Mouse (Mus musculus) brain, embryonic 18.5 days (tissue): ENCODE data around the gene Adk.
"Not testable (repeated sequence)": the region's sequence is repeated elsewhere in the genome, so short reads cannot be mapped to it uniquely, and the experiment has no call there.

Experiments
- DNase-seq: peaks from one replicate; pipeline ENCODE4 v3.0.0-alpha.2; 2012; ENCODE audit warnings: low read depth, low spot score

Gene Adk

DNA sequence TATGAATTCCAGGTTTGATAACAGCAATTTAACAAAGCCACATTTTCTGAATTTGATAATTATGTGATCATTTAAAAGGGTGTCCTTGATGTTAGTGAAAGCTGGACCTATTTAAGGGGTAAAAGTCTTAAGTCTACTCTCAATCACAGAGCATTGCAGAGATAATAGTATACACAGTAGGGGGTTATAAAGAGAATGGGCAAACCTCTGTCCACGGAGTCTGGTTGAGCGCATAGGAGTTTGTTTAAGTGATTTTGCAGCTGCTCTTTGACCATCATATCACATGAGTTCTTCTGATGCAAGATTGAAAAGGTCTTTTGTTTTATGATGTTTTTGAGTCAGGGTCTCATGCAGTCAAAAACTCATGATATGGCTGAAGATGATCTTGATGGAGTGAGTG is 431.8 kb downstream of the Adk start:
- DNase-seq: no peak

DNA sequence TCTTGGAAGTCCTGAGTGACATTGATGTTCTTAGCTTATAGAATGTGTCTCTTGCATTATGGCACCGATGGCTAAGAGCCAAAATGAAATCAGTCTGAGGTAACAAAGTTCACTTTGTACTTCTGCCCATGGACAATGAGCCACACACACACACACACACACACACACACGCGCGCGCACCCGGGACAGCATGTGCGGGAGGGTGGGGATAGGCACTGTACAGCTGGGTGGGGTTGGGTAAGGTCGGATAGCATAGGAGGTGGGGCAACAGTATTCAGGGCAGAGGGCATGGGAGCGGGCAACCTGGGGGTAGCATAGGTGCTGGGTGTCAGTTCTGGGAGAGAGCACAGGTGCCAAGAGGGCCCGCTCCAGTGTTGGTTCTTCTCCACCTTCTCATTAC is 432.3 kb downstream of the Adk start:
- no peak for DNase-seq

DNA sequence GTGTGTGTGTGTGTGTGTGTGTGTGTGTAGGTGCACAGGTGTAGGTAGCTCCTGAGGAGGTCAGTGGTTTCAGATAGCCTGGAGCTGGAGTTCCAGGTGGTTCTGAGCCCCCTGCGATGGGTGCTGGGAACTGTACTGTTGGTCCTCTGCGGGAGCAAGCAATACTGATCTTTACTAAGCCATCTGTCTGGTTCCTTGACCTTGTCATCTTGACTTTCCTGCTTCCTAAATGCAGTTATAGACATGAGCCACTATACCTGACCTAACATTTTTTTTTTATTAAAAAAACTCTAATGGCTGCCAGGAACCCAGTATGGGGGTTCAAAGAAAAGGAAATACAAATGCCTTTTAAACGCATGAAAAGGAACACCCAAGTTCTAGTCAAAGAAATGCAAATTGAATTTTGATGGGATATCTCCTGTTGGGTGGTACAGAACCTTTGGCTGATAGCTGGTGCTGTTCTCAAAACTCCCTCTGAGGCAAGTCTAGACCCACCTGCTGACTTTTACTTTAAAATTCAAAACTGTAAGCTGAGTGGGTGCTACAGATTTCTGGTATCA is 433.7 kb downstream of the Adk start:
- no peak for DNase-seq

DNA sequence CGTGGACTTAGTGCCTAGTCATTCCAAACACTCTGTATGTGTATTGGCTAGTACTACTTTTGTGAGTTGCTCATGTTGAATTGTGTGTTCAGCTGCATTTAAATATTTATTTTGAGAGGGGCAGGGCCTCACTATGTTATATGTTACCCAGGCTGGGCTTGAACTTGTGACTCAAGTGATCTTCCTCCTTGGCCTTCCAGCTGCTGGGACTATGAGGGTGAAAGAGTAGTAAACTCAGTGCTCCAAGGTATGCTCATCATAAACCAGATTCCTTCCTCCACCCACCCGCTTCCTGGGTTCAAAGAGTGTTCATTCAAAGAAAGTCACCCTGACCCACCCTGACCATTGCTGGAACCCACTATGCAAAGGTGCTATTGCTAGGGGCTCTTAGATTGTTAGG is 434.8 kb downstream of the Adk start:
- DNase-seq: not testable (repeated sequence)

DNA sequence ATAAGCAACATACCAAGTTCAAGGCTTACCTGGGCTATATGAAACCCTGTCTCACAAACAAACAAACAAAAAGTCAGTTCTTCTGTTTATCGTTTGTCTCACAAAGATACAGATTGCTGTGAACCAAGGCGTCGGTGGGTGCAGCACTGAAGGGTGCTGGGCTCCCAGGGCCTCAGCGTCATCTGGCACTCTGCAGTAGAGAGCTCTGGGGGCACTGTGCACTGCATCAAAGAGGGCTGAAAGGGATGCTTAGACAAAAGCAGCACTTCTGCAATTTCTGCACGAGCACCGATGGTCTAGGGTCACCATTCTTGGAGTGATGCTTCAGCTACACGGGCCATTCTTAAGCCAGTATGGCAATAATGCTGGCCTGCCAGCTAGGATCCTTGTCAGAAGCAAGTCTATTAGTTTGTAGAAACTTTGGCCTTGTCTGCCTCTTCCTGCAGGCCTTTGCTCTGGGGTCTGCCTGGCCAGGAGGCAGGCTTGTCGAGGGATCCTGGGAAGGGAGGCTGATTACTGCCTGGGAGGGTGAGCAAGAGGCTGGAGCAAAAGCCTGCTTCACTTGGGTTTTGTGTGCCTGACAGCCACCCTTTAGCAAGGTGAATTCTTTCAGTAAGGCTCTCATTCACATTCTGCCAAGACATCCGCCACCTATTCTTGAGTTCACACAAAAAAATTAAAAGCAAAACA is 436.2 kb downstream of the Adk start:
- not testable (repeated sequence) for DNase-seq

DNA sequence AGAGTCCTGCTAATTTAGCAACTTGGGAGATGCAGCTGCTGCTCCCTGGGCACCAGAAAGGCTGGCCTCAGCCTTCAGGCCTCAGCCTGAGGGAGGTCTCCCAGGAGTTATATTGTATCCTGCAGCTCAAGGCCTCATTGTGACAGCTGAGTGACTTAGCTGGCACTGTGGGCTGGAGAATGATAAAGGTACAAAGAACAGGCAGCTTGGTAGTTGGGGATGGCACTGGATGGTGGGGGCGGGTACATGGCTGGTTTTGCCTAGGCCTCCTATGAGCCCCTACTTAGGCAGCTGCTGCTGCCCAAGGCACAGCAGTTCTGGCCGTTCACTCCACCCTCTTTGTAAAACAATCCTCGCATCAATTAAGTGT is 436.7 kb downstream of the Adk start:
- no peak for DNase-seq

DNA sequence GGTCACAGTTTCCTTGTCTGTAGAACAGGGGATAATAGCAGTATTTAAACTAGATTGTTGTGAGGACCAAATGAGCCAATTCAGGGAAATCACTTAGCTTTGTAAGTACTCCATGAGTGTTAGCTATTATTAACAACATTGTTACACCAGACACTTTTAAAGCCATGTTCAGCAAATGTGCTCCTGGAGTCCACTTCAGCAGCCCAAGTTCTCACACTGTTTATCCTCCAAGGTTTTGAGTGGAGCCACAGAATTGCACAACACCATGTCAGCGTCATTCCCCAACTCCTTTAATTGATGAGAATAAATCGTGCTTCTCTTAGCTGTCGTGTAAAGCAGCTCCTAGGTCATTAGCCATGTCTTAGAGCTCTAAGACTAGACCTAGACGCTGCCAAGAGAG is 437.8 kb downstream of the Adk start:
- DNase-seq: no peak
